Mouse (Mus musculus) erythroblast, adult 5-6 weeks (primary cell): Measurements from ENCODE around the gene Gdap1l1. TPM values are rescaled to one million over a fixed set of nuclear protein-coding genes. Genes with fewer than 3 reads are reported as not detected.
"Not testable (repeated sequence)": the region's sequence is repeated elsewhere in the genome, so short reads cannot be mapped to it uniquely, and the experiment has no call there.

Source experiments
- ATAC-seq: replicated peaks from 2 replicates; pipeline ENCODE4 v1.8.0; 2016; ENCODE audit warnings: moderate number of reproducible peaks, mild to moderate bottlenecking, moderate TSS enrichment, inconsistent platforms; ENCODE audit not compliant: poor library complexity, low FRiP score, severe bottlenecking
- total RNA-seq, 2 experiments: library from RNA; stranded (forward) in 1 of 2; stranded (reverse) in 1 of 2; fragments of 150-400 nt in 1 of 2; fragments of 200-764, 138-1000 nt in 1 of 2; gene quantifications; 2 replicates each; pipeline versions ENCODE4 v1.2.3 to v1.2.4; 2015 to 2017; ENCODE audit warnings: low replicate concordance in 2 of 2

Gene Gdap1l1
- total RNA-seq, 2 experiments from 2014 or later: not detected

DNA sequence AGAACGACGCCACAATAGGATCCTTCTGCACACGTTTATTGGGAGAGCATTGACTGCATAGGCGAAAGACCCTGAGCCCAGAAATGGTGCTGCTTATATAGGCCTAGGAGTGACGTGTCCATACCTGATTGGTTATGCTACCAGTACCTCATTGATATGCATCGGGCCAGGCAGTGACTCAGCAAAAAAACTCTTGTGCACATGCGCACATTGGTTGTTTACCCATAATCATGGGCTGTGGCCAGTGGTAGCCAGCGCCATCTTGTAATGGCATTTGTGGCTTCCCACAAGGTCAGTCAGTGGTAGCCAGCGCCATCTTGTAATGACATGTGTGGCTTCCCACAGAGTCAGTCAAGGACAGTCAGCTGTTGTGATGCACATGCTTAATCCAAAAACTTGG lies 23.0 kb downstream of the Gdap1l1 start:
- not testable (repeated sequence) for ATAC-seq

DNA sequence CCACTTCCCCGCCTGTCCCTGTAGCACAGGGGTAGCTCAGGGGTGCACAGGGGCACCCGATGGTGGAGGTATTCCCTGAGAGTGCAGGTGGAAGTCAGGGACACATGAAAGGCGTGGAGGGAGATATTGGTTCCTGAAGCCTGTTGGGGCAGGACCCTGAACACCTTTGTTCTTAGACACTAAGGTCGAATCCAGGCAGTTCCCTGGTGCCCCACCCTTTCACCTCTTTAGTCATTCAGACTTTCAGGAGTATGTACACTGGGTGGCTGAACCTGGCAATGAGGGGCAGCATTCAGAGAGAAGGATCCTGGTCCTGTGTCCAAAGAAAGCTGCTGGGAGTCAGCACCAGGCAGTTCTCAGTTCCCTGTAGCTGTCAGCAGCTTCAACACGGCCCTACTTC lies 24.1 kb downstream of the Gdap1l1 start:
- no peak for ATAC-seq

DNA sequence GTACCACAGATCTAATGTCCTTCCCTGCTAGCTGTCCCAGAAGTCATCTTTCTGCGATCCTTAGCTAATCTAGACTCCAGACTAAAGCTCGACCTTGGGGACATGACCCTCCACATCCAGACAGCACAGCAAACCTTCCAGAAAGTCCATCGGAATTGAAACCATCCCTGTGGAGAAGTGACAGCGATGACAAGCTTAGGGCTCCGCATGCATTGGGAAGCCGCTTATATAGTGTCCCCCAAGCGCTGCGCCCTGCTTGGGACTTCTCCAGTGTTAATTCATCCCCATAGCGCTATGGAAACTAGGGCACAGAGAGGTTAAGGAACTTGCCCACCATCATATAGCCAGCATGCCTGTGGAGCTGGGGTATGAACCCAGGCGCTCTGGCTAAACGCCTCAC lies 24.5 kb downstream of the Gdap1l1 start:
- no peak for ATAC-seq

DNA sequence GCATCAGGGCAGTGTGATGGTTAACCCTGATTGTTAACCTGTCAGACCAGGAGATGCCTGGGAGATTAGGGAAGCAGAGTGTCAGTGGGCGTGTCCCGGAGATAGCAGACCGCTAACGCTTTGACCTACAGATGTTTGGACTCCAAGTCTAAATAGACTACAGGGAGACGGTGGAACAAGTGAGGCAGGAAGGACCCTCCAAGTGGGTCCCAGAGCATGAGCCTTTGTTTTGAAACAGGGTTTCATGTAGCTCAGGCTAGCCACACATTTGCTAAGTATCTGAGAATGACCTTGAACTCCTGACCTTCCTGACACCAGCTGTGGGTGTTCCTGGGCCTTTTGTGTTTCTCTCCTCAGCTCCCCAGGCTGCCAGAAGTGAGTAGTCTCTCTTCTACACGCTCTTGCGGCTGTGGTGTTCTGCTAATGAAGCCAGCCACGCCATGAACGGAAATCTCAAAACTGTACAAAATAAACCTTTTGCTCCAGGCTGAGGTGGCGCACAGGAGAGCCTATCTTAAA lies 25.0 kb downstream of the Gdap1l1 start:
- no peak for ATAC-seq

DNA sequence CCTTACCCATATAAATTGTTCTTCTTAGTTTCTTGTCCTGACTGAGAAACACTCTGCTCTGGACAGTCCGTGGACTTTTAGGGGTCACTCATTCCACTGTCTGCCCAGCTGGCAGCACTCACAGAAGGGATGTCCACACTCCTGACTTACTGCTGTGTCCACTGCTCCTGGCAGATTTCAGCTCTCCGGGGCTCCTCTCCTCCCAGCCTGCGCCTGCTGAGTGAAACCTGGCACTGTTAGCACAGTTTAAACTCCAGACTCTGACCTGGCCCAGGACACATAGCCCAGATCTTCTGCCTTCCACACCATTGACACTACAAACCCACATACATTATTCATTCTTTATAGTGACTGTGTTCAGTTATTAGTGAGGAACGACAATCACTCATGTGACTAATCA lies 25.7 kb downstream of the Gdap1l1 start:
- ATAC-seq: no peak

DNA sequence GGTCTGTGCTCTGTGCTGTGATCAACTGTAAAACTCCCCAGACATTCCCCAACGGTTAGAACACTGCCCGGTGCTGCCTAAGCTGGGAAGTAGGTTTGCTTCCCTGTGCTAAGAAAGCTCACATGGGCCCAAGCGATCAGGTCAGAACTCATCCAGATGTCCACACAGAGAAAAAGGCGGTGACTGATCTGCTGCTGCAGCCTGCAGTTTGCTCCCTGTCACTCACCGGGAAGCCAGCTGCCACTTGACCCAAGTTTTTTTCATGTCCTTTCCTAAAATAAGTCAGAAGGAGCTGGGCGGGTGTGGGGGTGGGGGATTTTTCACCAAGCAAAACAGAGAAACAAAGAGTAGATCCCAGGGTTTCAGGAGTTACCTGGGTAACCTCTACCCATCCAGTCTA lies 26.3 kb downstream of the Gdap1l1 start:
- no peak for ATAC-seq

DNA sequence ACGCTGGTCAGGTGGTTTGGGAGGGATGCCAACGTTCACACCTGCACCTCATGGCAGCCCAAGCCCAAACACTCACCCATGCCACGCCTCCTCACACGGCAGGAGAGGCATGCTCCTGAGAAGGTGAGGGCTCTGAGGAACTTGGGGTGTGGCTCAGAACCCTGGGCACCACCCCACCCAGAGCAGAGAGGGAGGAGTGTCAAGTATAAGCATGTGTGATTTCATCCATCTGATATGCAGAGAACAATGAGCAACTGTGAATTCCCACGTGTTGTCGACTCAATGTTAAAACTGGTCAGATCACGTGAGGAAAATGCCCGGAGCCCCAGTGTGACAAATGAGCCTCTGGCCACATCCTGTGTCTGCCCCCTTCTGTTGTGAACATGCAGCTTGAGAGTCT lies 28.5 kb downstream of the Gdap1l1 start:
- ATAC-seq: no peak

DNA sequence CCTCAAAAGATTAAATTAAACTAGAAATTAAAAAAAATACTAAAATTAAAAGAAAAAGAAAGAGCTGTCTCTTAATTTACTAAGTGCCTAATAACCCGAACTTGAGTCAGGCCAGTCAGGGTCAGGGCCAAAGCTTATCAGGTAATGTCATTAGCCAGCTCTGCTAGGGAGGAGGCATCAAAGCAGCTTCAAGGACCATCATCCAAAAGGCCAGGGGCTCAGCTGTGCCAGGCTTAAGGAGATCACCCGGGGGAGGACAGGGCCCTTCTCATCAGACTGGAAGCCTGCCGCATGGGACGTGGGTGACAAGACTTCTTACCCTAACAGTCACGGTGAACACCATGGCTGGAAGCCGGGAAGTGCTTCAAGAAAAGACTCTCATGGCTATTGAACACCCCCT lies 29.3 kb downstream of the Gdap1l1 start:
- ATAC-seq: no peak

DNA sequence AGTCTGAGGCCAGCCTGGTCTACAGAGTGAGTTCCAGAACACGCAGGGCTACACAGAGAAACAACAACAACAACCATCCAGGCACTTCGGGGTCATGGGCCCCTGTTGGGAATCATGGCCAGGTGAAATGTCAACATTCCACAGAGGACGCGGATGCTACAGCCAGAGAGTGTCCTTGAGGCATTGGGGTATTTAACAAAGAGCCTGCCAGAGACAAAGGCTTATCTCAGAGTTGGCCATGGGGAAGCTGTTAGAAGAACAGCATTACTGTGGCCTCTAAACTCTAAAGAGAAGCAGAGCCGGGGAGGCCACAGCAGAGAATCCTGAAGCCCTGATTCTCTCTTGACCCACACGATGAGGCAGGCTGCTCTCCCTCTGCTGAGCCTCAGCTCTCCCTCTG lies 30.6 kb downstream of the Gdap1l1 start:
- ATAC-seq: no peak

DNA sequence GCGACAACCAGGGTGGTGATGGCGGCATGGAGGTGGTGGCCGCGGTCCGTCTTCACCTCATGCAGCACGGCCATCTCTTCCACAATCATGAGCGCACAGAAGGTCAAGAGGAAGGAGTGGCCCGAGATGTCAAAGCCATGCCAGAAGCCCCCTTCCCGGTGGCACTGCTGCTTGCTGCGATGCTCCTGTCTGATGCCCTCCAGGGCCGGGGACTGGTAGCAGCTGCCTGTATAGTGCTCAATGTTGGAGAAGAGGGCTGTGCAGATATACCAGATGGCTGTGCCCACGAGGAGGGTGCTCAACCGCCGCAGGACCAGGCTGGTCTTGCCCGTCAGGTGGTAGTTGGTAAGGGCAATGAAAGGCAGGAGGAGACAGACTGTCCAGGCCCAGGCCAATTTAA lies 31.4 kb downstream of the Gdap1l1 start:
- ATAC-seq: no peak

DNA sequence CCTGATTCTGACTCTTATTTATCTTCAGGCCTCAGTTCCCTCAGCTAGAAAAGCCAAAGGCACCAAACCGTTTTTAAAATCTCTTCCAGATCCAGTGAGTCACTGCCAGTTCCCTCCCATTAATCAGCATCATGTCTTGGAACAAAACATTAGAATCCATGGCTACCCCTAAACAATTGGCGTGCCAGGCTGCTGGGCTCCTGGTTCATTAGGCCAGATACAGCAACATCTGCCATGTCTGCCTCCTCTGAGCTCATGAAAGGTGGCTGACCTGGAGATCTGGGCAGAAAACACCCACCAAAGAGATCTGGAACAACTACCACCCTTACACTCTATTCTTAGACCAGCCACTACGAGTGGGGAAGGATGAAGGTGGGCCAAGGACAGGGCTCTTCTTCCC lies 32.9 kb downstream of the Gdap1l1 start:
- ATAC-seq: no peak

DNA sequence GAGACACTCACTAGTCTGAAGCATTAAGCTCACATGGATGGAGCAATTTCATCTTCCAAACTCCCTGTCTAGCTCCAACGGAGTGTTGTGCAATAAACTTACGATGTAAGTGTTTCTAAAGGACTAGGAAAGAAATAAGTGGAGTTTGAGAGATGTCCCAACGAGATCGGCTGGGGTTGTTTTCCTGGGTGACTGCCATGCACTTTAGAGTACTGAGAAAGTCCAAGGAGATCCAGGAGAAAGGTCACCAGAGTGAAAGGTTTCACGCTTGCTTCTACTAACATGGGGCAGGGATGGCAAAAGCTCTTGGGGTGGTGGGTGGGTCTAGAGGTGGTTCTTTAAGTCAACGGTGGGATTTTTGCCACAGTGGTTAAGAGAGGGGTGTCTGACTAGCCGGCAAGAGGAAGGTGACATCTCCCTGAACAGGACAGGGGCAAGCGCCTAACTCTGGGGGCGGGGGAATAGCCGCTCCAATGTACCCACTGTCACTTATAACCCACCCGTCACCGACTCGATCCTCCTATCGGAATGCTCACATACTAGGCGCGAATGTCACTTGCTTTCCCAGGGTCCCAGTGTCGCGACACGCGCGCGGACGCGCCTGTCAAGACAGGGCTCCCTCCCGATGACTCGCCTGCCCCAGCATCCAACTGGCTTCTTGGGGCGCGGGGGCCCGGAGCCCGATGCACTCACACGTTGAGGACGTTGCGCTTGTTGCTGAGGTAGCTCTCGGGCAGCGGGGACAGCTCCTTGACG lies 33.6 kb downstream of the Gdap1l1 start:
- ATAC-seq: peak; percentile 61

DNA sequence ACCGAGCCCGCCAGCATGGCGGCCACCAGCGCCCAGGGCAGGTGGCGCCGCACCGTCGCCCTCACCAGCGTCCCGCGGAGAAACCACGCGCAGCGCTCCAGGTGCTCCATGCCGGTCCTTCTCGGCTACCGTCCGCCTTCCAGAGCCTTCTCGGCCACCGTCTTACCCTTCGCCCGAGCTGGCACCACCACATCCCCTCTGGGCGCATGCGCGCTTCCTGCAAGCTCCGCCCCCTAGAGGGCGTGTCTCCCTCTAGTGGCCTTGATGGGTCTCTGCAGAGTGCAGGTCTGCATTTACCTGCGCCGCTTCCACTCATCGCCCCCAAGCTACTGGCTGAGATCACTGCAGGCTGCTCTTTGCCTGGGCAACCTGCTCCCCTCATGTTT lies 34.2 kb downstream of the Gdap1l1 start, which contains the start of gene Fitm2:
TSS of gene Fitm2 (minus strand) at position 164 of the 386 bp plus-strand sequence.
- peak; percentile 98 for ATAC-seq

DNA sequence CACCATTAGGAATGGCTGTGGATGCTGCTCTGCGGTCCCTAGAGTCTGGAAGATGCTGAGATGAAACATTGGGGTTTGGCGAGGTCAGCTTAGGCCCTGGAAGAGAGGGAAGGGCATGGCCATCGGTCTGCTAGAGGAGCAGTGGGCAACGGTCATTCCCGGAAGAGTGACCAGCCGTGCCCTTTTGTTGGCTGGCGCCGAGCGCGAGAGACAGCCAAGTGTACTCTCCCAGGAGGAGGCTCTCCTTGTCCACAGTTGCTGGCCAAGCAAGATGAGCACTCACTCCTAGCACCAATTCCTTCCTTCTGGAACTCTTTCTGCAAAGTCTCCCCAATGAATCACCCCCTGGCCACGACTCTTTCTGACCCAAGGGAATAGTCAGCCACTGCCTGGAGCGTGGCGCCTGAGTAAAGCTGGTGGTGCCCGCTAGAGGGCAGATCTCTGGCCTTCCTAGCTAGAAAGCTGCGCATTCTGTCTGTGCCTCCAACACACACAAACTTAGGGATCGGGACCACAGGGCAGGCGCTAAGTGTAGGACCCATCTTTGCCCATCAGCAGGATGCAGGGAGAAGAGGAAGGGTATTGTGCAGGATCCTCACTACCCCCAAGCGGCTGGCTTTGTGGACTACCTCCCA lies 42.0 kb downstream of the Gdap1l1 start:
- no peak for ATAC-seq

DNA sequence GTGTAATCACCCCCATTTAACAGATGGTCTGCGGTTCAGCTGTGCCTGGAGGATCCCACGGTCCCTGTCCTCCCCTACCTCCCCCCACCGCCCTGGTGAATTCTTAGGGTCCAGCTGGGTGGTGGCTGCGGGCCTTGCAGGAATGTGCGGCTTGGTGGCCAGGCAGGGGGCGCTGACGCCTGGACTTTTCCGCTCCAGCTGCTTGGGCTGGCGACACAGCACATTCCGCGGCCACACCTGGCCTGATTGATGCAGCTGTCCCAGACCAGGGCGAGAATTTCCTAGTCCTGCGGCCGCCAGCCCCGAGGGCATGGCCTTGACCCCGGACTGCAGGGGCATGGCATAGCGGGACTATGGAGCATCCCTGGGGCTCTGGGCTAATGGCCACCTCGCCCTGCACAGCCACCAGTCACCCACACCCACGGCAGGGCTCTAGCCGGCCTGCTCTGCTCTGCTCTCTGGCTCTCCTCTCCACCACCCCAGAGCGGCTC lies 43.3 kb downstream of the Gdap1l1 start:
- ATAC-seq: 0 out of 2 replicates have a peak, but pooled peaks have one; percentile 42

DNA sequence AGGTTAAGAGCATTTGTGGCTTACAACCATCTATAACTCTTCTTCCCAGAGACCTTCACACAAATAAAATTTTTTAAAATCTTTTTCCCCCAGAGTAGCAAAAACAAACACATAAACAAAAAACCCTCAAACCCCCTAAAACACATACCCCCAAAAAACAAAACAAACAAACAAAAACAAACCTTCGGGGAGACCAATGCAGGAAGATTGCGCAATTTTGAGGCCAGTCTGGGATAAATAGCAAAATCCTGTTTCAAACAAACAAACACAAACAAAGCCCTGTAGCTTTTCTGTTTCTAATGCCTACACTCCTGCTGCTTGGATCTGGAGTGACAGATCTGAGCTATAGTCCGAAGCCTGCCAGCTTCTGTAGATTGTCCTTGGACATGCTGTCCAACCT lies 49.1 kb downstream of the Gdap1l1 start:
- no peak for ATAC-seq

DNA sequence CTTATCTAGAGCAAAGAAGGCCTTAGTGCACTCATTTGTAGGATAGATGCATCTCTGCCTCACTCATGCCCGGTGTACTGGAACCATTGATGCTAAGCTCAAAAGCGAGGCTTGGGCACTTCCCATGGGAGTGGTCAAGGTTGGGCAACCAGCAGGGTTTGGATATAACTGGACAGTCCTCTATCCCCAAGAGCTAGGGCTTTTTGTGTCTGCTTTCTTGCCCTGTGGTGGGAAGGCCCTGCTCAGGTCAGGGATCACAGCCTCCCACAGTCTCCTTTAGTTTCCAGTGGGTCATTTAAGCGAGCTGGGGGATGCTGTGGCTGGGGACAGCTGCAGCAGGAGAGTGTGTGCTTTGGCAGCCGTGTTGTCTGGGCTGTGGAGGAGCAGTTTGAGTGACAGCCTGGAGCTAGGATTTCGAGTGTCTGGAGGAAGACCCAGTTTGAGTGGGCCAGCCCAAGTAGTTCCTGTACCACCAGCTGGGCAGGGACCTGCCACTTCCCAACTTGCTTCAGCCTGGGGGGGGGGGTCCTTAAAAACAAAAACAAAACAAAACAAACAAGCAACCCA lies 51.5 kb downstream of the Gdap1l1 start:
- no peak for ATAC-seq

DNA sequence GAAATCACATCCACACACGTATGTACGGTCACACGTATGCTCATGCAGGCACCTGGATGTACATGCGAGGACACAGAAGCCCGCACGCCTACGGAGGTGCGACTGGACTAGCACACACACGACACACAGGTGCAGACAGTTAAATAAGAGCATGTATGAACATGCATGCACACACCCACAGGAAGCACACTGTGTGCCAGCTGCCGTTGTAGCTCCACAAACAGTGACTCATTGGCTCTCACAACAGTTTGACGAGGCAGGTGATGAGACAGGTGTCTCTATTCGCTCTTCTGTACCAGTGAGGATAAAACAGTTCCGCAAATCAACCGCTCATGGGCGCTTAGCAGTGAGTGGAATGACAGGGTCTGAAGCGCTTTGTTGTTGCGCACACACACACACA lies 52.4 kb downstream of the Gdap1l1 start:
- no peak for ATAC-seq

DNA sequence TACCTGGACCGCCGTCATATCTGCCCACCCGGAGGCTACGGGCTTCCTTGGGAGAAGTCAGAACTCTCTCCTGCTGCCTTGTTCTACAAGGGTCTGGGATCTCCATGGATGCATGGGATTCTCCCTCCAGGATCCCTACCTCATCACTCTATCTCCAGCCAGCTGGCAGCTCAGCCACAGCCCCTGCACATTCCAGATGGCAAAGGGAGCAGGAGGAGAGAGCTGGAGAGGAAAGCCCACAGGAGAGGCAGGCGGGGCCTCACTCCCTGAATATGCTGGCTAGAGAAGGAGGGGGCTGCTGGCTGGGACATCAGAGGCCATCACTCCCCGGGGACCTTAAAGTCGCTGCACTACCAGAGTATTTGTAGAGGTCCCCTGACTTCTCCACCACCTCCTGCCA lies 53.1 kb downstream of the Gdap1l1 start:
- no peak for ATAC-seq

DNA sequence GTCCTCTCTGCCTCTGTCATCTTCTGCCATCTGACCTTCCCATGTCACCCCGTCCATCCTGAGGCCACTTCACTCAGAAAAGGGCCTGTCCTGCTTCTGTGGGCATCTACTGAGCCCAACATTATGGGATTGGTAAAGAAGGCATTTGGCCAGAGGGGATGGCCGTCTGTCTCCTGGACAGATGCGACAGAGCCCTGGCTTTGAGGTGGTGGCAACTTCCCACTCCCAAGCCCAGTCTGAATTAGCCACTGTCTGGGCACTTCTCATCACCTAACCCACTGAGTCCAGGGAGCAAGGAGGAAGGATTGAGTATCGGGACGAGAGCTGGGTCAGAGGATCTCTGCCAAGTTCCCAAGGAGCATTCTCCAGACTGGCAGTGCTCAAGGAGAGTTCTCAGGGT lies 53.7 kb downstream of the Gdap1l1 start, which contains the start of gene R3hdml:
TSS of gene R3hdml (plus strand) at position 301 of the 400 bp plus-strand sequence.
- no peak for ATAC-seq

DNA sequence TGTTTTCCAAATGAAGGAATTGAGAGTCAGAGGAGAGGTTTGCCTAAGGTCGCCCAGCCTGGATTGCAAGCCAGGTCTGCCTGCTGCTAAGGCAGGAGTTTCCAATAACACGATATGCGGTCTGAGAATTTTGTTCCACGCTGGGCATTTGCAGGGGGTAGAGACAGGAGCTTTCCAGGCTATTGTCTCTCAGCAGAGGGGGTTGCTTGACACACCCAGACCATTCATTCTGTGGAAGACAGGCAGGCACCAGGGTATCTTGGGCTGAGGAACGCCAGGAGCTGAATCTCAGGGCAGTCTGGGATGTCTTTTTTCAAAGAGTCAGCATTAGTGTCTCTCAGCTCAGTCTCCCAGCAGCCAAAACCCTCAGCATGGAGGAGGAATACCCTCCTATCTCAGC lies 54.8 kb downstream of the Gdap1l1 start:
- ATAC-seq: no peak
